ENCODE assay signal across 8 mouse cellular contexts in the genomic region with DNA sequence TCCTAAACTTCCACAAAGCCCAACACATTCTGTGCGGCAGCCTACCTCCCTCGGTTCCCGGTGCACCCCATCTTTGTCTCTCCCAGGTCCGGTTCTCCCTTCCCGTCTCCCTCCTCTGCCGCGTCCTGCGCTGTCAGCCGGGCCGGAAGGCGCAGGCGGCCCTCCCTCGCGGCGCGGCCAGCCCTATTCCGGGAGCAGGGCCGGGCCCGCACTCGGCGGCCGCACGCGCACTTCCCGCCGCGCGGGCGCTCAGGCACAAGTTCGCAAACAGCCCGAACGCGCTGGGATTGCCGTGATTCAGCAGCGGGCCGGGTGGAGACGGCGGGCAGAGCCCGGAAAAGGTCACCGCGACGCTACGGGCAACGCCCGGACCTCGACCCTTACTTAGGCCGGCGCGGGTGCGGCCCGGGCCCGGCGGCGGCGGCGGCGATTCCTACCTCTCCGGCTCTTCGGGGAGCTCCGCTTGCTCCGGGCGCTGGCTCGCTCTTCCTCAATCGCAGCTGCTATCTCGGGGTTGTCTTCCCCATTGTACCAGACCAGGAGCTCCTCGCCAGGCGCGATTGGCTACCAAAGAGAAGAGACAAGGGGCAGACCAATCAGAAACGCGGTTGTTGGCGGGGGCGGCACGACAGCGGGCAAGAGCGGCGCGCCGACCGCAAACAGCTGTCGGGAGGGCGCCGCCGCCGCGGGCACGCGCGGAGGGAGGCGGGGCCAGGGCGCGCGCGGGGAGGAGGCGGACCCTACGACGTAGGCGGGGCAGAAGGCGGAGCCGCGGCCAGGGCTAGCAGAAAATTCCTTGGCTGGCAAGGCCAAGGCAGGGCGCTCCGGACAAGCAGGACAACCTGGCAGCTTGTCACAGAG. TPM values are rescaled to one million over a fixed set of nuclear protein-coding genes. Genes with fewer than 3 reads are reported as not detected.
DNase-seq lines count a peak whose midpoint lies in the region; ATAC-seq lines count a peak whose summit lies in the region.

No protein-coding gene starts in this region.

- no peaks in the 10 kb centered on the region for H3K27me3 ChIP-seq in hindbrain, embryonic 11.5 days (ENCODE audit: control insufficient read depth, insufficient read depth, low read length)

- ATAC-seq in hindbrain, embryonic 11.5 days (ENCODE audit: low FRiP score) = peak; percentile 100

- H3K4me2 ChIP-seq in hindbrain, embryonic 11.5 days (replicated peaks; ENCODE audit: low read depth, low read length) = peak overlapping the region; percentile 65

- no peaks in the 10 kb centered on the region for H3K9me3 ChIP-seq in hindbrain, embryonic 11.5 days (ENCODE audit: control insufficient read depth, low read length)

- WGBS in hindbrain, embryonic 11.5 days = under 1% methylated on average over 82 of the region's 102 CpGs

- peak overlapping the region; percentile 79 for H3K4me3 ChIP-seq in hindbrain, embryonic 11.5 days (ENCODE audit: low read depth, low read length)

- H3K27ac ChIP-seq in hindbrain, embryonic 11.5 days (ENCODE audit: low read depth, low read length) = peak overlapping the region; percentile 98

- H3K36me3 ChIP-seq in hindbrain, embryonic 11.5 days (ENCODE audit: control insufficient read depth, insufficient read depth, low read length) = 0 out of 2 replicates have a peak, but pooled peaks cover 2% of the 10 kb centered on the region

- peaks cover 4% of the 10 kb centered on the region; the same call in 1 of the 2 replicates for H3K4me1 ChIP-seq in hindbrain, embryonic 11.5 days (replicated peaks; ENCODE audit: control insufficient read depth, insufficient read depth, low read length)

- DNase-seq in Muller cell, postnatal 12 days (ENCODE audit: inconsistent ontology term) = peak; percentile 99
- DNase-seq in cerebellum, adult 9-11 months = peak; percentile 99
- peak; percentile 99 for DNase-seq in frontal cortex, adult 2 months (ENCODE audit: extremely low spot score in 1 of 2, low spot score in 1 of 2)
- peak; percentile 100 for DNase-seq in hindbrain, embryonic 11.5 days (ENCODE audit: low spot score)
- DNase-seq in layer of hippocampus, postnatal 10 days (ENCODE audit: low spot score in 2 of 2) = peak; percentile 98 to 99
- peak; percentile 99 for DNase-seq in lung, postnatal 10 days
- DNase-seq in ovary, postnatal 36 days (ENCODE audit: low spot score) = peak; percentile 99
- peak; percentile 98 for DNase-seq in thymus, postnatal 25 days

- peak overlapping the region; percentile 85 for H3K9ac ChIP-seq in hindbrain, embryonic 11.5 days (ENCODE audit: low read depth, low read length)

RNA-seq across cellular contexts. Expression of a gene that starts 50.9 kb away (rescaled TPM):
- polyA plus RNA-seq in frontal cortex, adult 2 months (2012; rRNA removed) = 19.2 and 19.6 TPM in 2 replicates
- 16.5 and 20.7 TPM in 2 replicates for polyA plus RNA-seq in hindbrain, embryonic 11.5 days (2014; fragmentation: Nextera tagmentation; extraction: Ambion mirVana)
- 10 to 100 TPM; 29.6 to 31.2 TPM for total RNA-seq in layer of hippocampus, postnatal 10 days (2021)

Comparison
In these comparisons a context has a peak if more than half of its experiments do, and no peak if none do; other contexts are left out.
1. Peak in every context shown above with its lines: DNase-seq, ATAC-seq, H3K4me3 ChIP-seq and H3K27ac ChIP-seq.